Mouse (Mus musculus) olfactory bulb, adult 2 months (tissue): ENCODE measurements around the gene Ralgapa2.

Experiments
- CTCF ChIP-seq: fragments of 200-500 bp; IDR thresholded peaks from 2 replicates; pipeline ENCODE4 v1.5.1; 2012; ENCODE audit warnings: low read depth, mild to moderate bottlenecking, low read length, moderate library complexity; ENCODE audit not compliant: insufficient read depth
- POLR2A ChIP-seq: fragments of 200-500 bp; IDR thresholded peaks from 2 replicates; pipeline ENCODE4 v1.6.1; 2012; ENCODE audit warnings: mild to moderate bottlenecking, low read depth, low read length, moderate library complexity; ENCODE audit not compliant: insufficient read depth

DNA sequence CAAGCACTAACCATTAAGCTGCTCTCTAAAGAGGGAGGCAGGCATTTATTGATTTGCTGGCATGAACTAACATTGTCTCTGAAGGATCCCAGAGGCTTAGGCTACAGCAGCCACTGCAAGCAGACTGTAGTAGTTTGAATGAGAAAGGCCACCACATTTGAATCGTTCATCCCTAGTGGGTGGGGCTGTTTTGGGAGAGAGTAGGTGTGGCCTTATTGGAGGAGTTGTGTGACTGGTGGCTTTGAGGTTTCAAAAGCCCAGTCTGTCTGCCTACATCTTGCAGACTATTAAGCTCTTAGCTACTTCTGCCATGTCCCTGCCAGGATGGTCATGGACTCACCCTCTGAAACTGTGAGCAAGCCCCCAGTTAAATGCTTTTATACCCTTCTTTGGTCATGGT lies 15.1 kb downstream of the Ralgapa2 start:
- TF ChIP-seq CTCF (no peak), POLR2A (no peak)
